Mouse (Mus musculus): ENCODE results near the gene Tmem159.

GRCm38 (mm10) chr7:120109676-120110075 is 7.5 kb downstream of the Tmem159 start:
- no peak for TF ChIP-seq CTCF (IDR thresholded peaks at IDR 0.05; ENCODE audit: borderline replicate concordance, insufficient read depth, low read length)
- no peak for TF ChIP-seq POLR2A (IDR thresholded peaks at IDR 0.05; ENCODE audit: low read depth, low read length)

Data from embryonic fibroblast, embryonic 13.5 days (primary cell).